Comparison of ENCODE assay signal across 9 mouse cellular contexts in genomic region chr5:140962945-140963344, GRCm38 (mm10). TPM values are rescaled to one million over a fixed set of nuclear protein-coding genes. Genes with fewer than 3 reads are reported as not detected.
DNase-seq lines count a peak whose midpoint lies in the region; ATAC-seq and TF ChIP-seq lines count a peak whose summit lies in the region.
"Had no signal": no experiment of that assay in that cellular context is flagged by ENCODE, and none has a peak within 500 bp of the region (broad histone marks: within the 10 kb centered on the region; RNA-seq: fewer than 3 reads in every experiment).

No protein-coding gene starts in this region.

- H3K9ac ChIP-seq in forebrain, postnatal 0 days, result no peak overlapping the region
- no peak overlapping the region for H3K9ac ChIP-seq in forebrain, embryonic 13.5 days
- H3K9ac ChIP-seq: limb, embryonic 12.5 days had no signal

- peak; percentile 41 for DNase-seq in forebrain, postnatal 0 days
- DNase-seq in CD8-positive naive resting alpha-beta T cell, adult 2 months (ENCODE audit: low read depth in 2 of 2, low spot score in 2 of 2), result peak; percentile 35 to 57
- DNase-seq in c-Kit-positive CD71-negative TER-119-negative erythroid progenitor cells, embryonic 14.5 days (ENCODE audit: low read depth), result peak; percentile 22
- DNase-seq in heart, postnatal 10 days, result peak; percentile 33 to 47
- DNase-seq in left cerebral cortex, adult 2 months (ENCODE audit: extremely low spot score in 1 of 2, low spot score in 2 of 2), result peak; percentile 47 to 62
- DNase-seq in natural killer cell, adult 2 months (ENCODE audit: low spot score in 2 of 2), result peak; percentile 13 to 50
- peak; percentile 45 to 50 for DNase-seq in thymus, adult 18-20 months

- H3K36me3 ChIP-seq in forebrain, postnatal 0 days (ENCODE audit: insufficient read depth), result no peaks in the 10 kb centered on the region
- no peaks in the 10 kb centered on the region for H3K36me3 ChIP-seq in forebrain, embryonic 13.5 days (ENCODE audit: poor library complexity, severe bottlenecking)
- H3K36me3 ChIP-seq: limb, embryonic 12.5 days had no signal

- 38% methylated on average over 9 of the region's 9 CpGs for WGBS in forebrain, postnatal 0 days
- 33% methylated on average over 9 of the region's 9 CpGs for WGBS in forebrain, embryonic 13.5 days

- H3K4me2 ChIP-seq in forebrain, postnatal 0 days (ENCODE audit: low read depth), result no peak overlapping the region
- H3K4me2 ChIP-seq in forebrain, embryonic 13.5 days, result no peak overlapping the region
- H3K4me2 ChIP-seq: limb, embryonic 12.5 days had no signal

- no peak for ATAC-seq in forebrain, postnatal 0 days
- no peak for ATAC-seq in forebrain, embryonic 13.5 days

- no peaks in the 10 kb centered on the region for H3K4me1 ChIP-seq in forebrain, postnatal 0 days (ENCODE audit: insufficient read depth)
- H3K4me1 ChIP-seq in forebrain, embryonic 13.5 days, result no peaks in the 10 kb centered on the region

- no peaks in the 10 kb centered on the region for H3K9me3 ChIP-seq in forebrain, postnatal 0 days (ENCODE audit: low read length)
- no peaks in the 10 kb centered on the region for H3K9me3 ChIP-seq in forebrain, embryonic 13.5 days (replicated peaks)
- H3K9me3 ChIP-seq: limb, embryonic 12.5 days had no signal

- no peaks in the 10 kb centered on the region for H3K27me3 ChIP-seq in forebrain, postnatal 0 days (ENCODE audit: insufficient read depth, low read length)
- no peaks in the 10 kb centered on the region for H3K27me3 ChIP-seq in forebrain, embryonic 13.5 days
- H3K27me3 ChIP-seq: limb, embryonic 12.5 days had no signal

- no peak overlapping the region for H3K27ac ChIP-seq in forebrain, postnatal 0 days (ENCODE audit: low read depth, low read length)
- no peak overlapping the region for H3K27ac ChIP-seq in forebrain, embryonic 13.5 days
- no peak overlapping the region for H3K27ac ChIP-seq in left cerebral cortex, adult 2 months
- H3K27ac ChIP-seq: limb, embryonic 12.5 days had no signal

- H3K4me3 ChIP-seq in forebrain, postnatal 0 days (ENCODE audit: low read depth, low read length), result no peak overlapping the region
- H3K4me3 ChIP-seq in forebrain, embryonic 13.5 days, result no peak overlapping the region
- H3K4me3 ChIP-seq in left cerebral cortex, adult 2 months, result no peak overlapping the region
- H3K4me3 ChIP-seq: limb, embryonic 12.5 days had no signal

- intact Hi-C loops in heart, postnatal 10 days (cut with DNase I), result loop anchor here (5.0 kb wide), 1 partner anchor 91 kb away; no protein-coding TSS in a partner anchor
- intact Hi-C loops in left cerebral cortex, adult 2 months (cut with DNase I), result loop anchor here (2.0 to 5.0 kb wide), 2 partner anchors 72 to 91 kb away; no protein-coding TSS in a partner anchor

- peak; percentile 60 for TF ChIP-seq CTCF in forebrain, postnatal 0 days (IDR thresholded peaks at IDR 0.05; ENCODE audit: low read depth)
- TF ChIP-seq CTCF in left cerebral cortex, adult 2 months (IDR thresholded peaks at IDR 0.05), result peak; percentile 79

RNA-seq across cellular contexts. Expression of gene Card11, which starts 37.4 kb away (rescaled TPM):
- not detected in 2 replicates for total RNA-seq in forebrain, postnatal 0 days (2014; rRNA removed)
- not detected in 2 replicates for polyA plus RNA-seq in forebrain, postnatal 0 days (2015; fragmentation: Nextera tagmentation; extraction: Ambion mirVana)
- not detected in 2 replicates for polyA plus RNA-seq in forebrain, embryonic 13.5 days (2015; fragmentation: Nextera tagmentation; extraction: Ambion mirVana)
- under 1 TPM; 0.29 to 0.45 TPM for total RNA-seq in heart, postnatal 10 days (2021)
- total RNA-seq in left cerebral cortex, adult 2 months (2021), result under 1 TPM; 0.18 to 0.33 TPM
